Mouse (Mus musculus) stomach, embryonic 15.5 days (tissue): ENCODE results near the gene Ephb1. TPM values are rescaled to one million over a fixed set of nuclear protein-coding genes. Genes with fewer than 3 reads are reported as not detected.
A peak's percentile ranks its signal among the peaks of the same experiment; 100 is the strongest.

Source experiments
- ATAC-seq: fragments of 200-750 bp; cut with Nextera tagmentation; 2 replicates; pipeline ENCODE4 v1.8.0; 2017; ENCODE audit warnings: low read depth, moderate number of reproducible peaks, moderate TSS enrichment; ENCODE audit not compliant: insufficient read depth, low FRiP score
- H3K27ac ChIP-seq: fragments of 300-500 bp; sonication (generic); 2 replicates; pipeline ENCODE4 v1.5.1; 2015; ENCODE audit warnings: mild to moderate bottlenecking, inconsistent platforms
- H3K27me3 ChIP-seq: fragments of 300-500 bp; sonication (generic); replicated peaks from 2 replicates; pipeline ENCODE4 v1.6.1; 2015; ENCODE audit warnings: inconsistent platforms
- H3K36me3 ChIP-seq: fragments of 300-500 bp; sonication (generic); 2 replicates; pipeline ENCODE4 v1.6.1; 2015; ENCODE audit warnings: inconsistent platforms
- H3K4me1 ChIP-seq: fragments of 300-500 bp; sonication (generic); 2 replicates; pipeline ENCODE4 v1.6.1; 2015; ENCODE audit warnings: inconsistent platforms
- H3K4me2 ChIP-seq: fragments of 300-500 bp; sonication (generic); 2 replicates; pipeline ENCODE4 v1.6.1; 2015; ENCODE audit warnings: mild to moderate bottlenecking, inconsistent platforms
- H3K4me3 ChIP-seq: fragments of 300-500 bp; sonication (generic); replicated peaks from 2 replicates; pipeline ENCODE4 v1.5.1; 2015; ENCODE audit warnings: inconsistent platforms
- H3K9ac ChIP-seq: fragments of 300-500 bp; sonication (generic); 2 replicates; pipeline ENCODE4 v1.6.1; 2015; ENCODE audit warnings: inconsistent platforms
- H3K9me3 ChIP-seq: fragments of 300-500 bp; sonication (generic); 2 replicates; pipeline ENCODE4 v1.6.1; 2016; ENCODE audit warnings: inconsistent platforms
- WGBS: fragments of 180-500 bp; shearing (Covaris S2); methylation state at CpG from one replicate; pipeline ENCODE4 v1.1.7; 2015; 5-methylcytosine and 5-hydroxymethylcytosine counted together
- polyA plus RNA-seq: library from polyadenylated mRNA; unstranded; fragments of >200 nt; fragmentation: Nextera tagmentation; extraction: Ambion mirVana; gene quantifications from 2 replicates; pipeline ENCODE4 v1.2.1, GENCODE M21; 2015

The Ephb1 gene
- polyA plus RNA-seq, 1 experiment from 2014 or later, result 5.5 TPM

DNA sequence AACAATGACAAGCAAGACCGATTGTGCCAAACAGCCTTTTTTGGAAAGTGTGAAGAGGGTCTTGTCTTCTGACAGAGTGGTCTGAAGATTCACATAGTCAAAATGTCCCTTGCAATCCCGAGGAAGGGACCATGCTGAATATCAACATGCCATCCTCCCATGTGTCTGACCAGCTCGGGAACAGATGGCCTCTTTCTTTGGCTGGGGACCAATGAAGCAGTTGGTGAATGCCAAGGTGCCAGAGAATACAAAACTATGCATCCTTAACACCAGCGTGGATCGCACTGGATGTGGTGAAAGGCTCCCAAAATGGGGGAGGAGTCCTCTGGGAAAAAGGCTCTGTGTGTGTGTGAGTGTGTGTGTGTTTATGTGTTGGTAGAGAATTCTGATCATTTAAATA lies 56.5 kb downstream of the Ephb1 start:
- H3K27ac ChIP-seq, result no peak overlapping the region
- no peaks in the 10 kb centered on the region for H3K9me3 ChIP-seq
- no peak overlapping the region for H3K4me2 ChIP-seq
- 77% methylated on average over 5 of the region's 5 CpGs for WGBS
- no peaks in the 10 kb centered on the region for H3K27me3 ChIP-seq
- H3K4me1 ChIP-seq, result no peaks in the 10 kb centered on the region
- no peaks in the 10 kb centered on the region for H3K36me3 ChIP-seq
- H3K9ac ChIP-seq, result no peak overlapping the region
- ATAC-seq, result no peak
- no peak overlapping the region for H3K4me3 ChIP-seq

DNA sequence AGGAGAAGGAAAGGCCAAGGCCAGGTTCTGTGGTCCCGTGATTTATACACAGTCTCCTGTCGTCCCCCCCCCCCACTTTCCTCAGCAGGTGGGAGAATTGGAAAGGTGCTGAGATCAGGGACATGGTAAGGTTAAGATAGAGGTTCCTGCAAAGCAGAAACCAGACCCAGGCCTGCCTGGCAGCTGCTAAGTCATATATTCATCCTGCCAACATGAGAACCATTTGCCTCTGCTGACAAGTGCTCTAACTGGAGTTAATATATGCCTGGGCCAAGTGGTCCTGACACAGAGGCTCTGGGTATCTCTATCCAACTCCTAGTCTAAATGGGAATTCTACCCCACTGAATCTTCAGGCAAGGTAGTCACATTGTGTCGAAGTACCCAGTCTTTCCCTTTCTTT lies 57.3 kb downstream of the Ephb1 start:
- Histone ChIP-seq H3K4me1 (no peaks in the 10 kb centered on the region), H3K27ac (no peak overlapping the region), H3K36me3 (no peaks in the 10 kb centered on the region), H3K9ac (no peak overlapping the region), H3K4me2 (no peak overlapping the region), H3K27me3 (no peaks in the 10 kb centered on the region), H3K9me3 (no peaks in the 10 kb centered on the region), H3K4me3 (no peak overlapping the region)
- no peak for ATAC-seq
- 71% methylated on average over 3 of the region's 3 CpGs for WGBS

DNA sequence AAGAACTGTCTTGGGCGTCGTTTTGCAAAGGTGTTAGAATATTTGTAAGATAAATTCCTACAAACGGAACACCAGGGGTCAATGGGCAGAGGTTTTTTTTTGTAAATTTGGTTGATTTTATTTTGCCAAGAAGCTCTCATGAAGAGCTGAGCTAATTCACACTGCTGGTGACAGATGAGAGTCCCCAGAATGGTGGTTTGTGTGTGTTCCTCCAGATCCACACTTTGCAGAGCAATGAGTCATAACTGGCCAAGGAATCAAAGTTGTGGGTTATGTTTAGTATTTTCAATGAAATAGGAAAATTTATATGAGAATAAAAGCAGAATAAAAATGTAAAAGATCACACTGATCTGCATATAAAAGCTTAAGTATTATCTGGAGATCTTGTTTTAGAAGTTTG lies 60.9 kb downstream of the Ephb1 start:
- no peaks in the 10 kb centered on the region for H3K4me1 ChIP-seq

GRCm38 (mm10) chr9:102291230-102291629 lies 63.3 kb downstream of the Ephb1 start:
- 72% methylated on average over 3 of the region's 3 CpGs for WGBS
- ATAC-seq, result no peak
- no peak overlapping the region for H3K9ac ChIP-seq
- no peaks in the 10 kb centered on the region for H3K4me1 ChIP-seq
- H3K9me3 ChIP-seq, result no peaks in the 10 kb centered on the region
- H3K36me3 ChIP-seq, result no peaks in the 10 kb centered on the region
- H3K27ac ChIP-seq, result no peak overlapping the region
- H3K4me2 ChIP-seq, result no peak overlapping the region
- H3K27me3 ChIP-seq, result no peaks in the 10 kb centered on the region
- no peak overlapping the region for H3K4me3 ChIP-seq

More for the DNA sequence above, 60.9 kb downstream of the Ephb1 start:
- Histone ChIP-seq H3K27ac (no peak overlapping the region), H3K9me3 (no peaks in the 10 kb centered on the region), H3K27me3 (no peaks in the 10 kb centered on the region), H3K9ac (no peak overlapping the region), H3K36me3 (no peaks in the 10 kb centered on the region), H3K4me3 (no peak overlapping the region), H3K4me2 (no peak overlapping the region)
- WGBS, result 79% methylated on average over 3 of the region's 3 CpGs
- no peak for ATAC-seq

GRCm38 (mm10) chr9:102288356-102288755 lies 66.1 kb downstream of the Ephb1 start:
- H3K9me3 ChIP-seq, result no peaks in the 10 kb centered on the region
- no peaks in the 10 kb centered on the region for H3K4me1 ChIP-seq
- H3K9ac ChIP-seq, result no peak overlapping the region
- no peak overlapping the region for H3K4me3 ChIP-seq
- WGBS, result 84% methylated on average over 3 of the region's 3 CpGs
- ATAC-seq, result no peak
- H3K4me2 ChIP-seq, result no peak overlapping the region
- no peak overlapping the region for H3K27ac ChIP-seq
- H3K36me3 ChIP-seq, result no peaks in the 10 kb centered on the region
- H3K27me3 ChIP-seq, result no peaks in the 10 kb centered on the region

GRCm38 (mm10) chr9:102275931-102276330 lies 78.6 kb downstream of the Ephb1 start:
- no peak for ATAC-seq
- H3K9ac ChIP-seq, result no peak overlapping the region
- H3K4me1 ChIP-seq, result no peaks in the 10 kb centered on the region
- H3K27ac ChIP-seq, result no peak overlapping the region
- no peaks in the 10 kb centered on the region for H3K9me3 ChIP-seq
- no peaks in the 10 kb centered on the region for H3K27me3 ChIP-seq
- H3K4me3 ChIP-seq, result no peak overlapping the region
- 72% methylated on average over 3 of the region's 3 CpGs for WGBS
- H3K4me2 ChIP-seq, result no peak overlapping the region
- H3K36me3 ChIP-seq, result no peaks in the 10 kb centered on the region

DNA sequence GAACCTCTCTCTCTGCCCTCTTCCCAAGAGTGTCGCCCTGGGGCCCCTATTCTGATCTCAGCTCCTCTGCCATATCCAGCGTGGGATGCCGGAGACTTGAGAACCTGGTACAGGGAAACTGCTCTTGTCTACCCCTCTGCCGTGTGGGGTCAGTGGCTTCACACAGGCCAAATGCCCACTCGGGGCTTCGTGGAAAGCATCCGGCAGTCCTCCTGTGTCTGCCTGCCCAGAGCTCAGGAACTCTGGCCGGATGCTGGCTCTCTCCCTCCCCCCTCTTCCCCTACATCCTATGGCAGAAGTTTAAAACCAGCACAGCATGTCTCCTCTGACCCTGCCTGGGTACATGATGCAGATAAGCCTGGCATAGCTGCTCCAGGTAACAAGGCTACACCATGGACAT lies 80.5 kb downstream of the Ephb1 start:
- H3K27me3 ChIP-seq, result no peaks in the 10 kb centered on the region; the same call in 1 of the 2 replicates
- ATAC-seq, result no peak
- H3K4me2 ChIP-seq, result no peak overlapping the region
- H3K9me3 ChIP-seq, result no peaks in the 10 kb centered on the region
- no peak overlapping the region for H3K9ac ChIP-seq
- no peaks in the 10 kb centered on the region for H3K36me3 ChIP-seq
- H3K4me1 ChIP-seq, result no peaks in the 10 kb centered on the region
- no peak overlapping the region for H3K4me3 ChIP-seq
- WGBS, result 57% methylated on average over 8 of the region's 8 CpGs
- no peak overlapping the region for H3K27ac ChIP-seq

- Histone ChIP-seq H3K9me3 (no peaks in the 10 kb centered on the region), H3K36me3 (no peaks in the 10 kb centered on the region), H3K4me3 (no peak overlapping the region), H3K9ac (no peak overlapping the region), H3K4me2 (no peak overlapping the region), H3K27me3 (no peaks in the 10 kb centered on the region; the same call in 1 of the 2 replicates), H3K4me1 (no peaks in the 10 kb centered on the region), H3K27ac (no peak overlapping the region)
- no peak for ATAC-seq
- WGBS, result 66% methylated on average over 6 of the region's 6 CpGs
Measured at GRCm38 (mm10) chr9:102273469-102273808, 81.1 kb downstream of the Ephb1 start.

DNA sequence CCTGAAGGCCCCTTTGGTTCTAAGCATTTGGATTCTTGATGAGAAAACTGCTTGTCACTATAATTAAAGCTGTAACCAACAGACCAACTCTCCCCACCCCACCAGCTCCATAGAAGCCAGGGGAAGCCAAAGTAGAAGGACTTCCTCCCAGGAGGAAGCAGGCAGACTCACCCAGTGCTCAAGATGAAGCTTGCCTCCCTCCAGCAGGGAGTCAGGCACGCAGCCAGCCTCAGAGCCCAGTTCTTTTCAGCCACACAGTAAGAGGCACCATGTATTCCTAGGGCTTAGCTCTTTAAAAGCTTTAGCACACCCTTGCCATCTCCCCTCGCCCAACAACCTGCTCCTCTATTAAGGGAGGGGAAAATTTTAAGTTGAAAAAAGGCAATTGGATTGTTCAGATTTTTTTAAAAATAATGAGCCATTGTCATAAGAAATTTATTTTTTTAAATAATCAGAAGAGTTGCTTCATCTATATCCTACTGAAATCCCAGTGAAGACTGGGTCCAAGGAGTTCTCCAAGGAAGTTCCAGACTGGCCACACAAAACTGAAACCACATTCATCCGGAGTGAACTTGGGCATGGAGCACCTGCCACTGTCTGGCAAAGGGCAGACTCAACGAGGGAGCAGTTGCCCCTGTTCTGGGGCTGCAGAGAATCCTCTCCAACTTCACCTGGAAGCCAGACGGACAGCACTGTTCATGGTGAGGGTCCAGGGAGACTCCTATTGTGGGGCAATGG lies 81.6 kb downstream of the Ephb1 start:
- Histone ChIP-seq H3K36me3 (no peaks in the 10 kb centered on the region), H3K4me2 (no peak overlapping the region), H3K4me1 (no peaks in the 10 kb centered on the region), H3K4me3 (no peak overlapping the region), H3K27me3 (no peaks in the 10 kb centered on the region; the same call in 1 of the 2 replicates), H3K9me3 (no peaks in the 10 kb centered on the region), H3K27ac (no peak overlapping the region), H3K9ac (no peak overlapping the region)
- WGBS, result 63% methylated on average over 5 of the region's 5 CpGs
- no peak for ATAC-seq

DNA sequence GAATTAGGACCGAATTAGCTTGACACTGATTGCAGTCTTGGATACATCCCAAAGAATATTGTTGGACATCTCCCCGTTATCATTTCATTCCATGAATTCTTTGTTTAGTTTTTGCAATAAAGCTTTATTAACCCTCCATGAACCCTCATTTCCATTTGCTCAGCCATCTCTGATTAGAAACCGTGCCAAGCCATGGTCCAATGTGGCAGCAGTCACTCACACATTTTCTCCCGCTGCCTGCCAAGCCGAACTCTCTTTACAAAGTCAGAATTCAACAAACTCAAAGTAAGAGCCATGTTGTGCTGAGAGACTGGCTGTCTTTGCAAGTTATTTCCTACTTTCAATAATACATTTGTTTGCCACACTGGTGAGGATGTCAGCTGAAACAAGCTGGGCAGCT lies 84.0 kb downstream of the Ephb1 start:
- Histone ChIP-seq H3K36me3 (no peaks in the 10 kb centered on the region), H3K9me3 (no peaks in the 10 kb centered on the region), H3K4me3 (no peak overlapping the region), H3K4me2 (no peak overlapping the region), H3K9ac (no peak overlapping the region), H3K27me3 (no peaks in the 10 kb centered on the region; the same call in 1 of the 2 replicates), H3K4me1 (no peaks in the 10 kb centered on the region), H3K27ac (no peak overlapping the region)
- 65% methylated on average over 5 of the region's 5 CpGs for WGBS
- ATAC-seq, result no peak

- Histone ChIP-seq H3K4me2 (peak overlapping the region; percentile 56), H3K9ac (0 out of 2 replicates have a peak overlapping the region, but pooled peaks have one; percentile 5), H3K4me3 (peak overlapping the region; percentile 30), H3K9me3 (no peaks in the 10 kb centered on the region), H3K4me1 (no peaks in the 10 kb centered on the region), H3K27me3 (no peaks in the 10 kb centered on the region; the same call in 1 of the 2 replicates), H3K36me3 (no peaks in the 10 kb centered on the region), H3K27ac (no peak overlapping the region)
- no peak; the same call in 1 of the 2 replicates for ATAC-seq
- WGBS, result 2% methylated on average over 18 of the region's 18 CpGs
Measured at GRCm38 (mm10) chr9:102267311-102268027, 87.0 kb downstream of the Ephb1 start.

DNA sequence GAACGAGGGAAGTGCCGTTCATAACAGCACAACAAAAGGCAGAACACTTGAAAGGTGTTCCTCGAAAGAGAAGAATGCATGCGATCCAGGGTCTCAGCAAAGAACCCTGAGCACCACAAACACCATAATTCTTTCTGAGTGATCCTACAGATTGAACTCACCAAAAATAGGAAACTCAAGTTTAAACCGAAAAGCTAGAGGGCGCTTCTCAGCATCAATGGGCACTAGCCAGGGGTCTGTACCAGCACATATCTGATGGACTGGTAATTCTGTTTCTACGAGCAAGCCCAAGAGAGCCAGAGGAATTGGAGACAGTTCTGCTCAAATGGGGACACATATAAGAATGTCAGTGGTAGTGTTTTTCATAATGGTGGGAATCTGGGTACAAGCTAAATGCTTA lies 90.7 kb downstream of the Ephb1 start:
- Histone ChIP-seq H3K36me3 (no peaks in the 10 kb centered on the region), H3K9ac (no peak overlapping the region), H3K4me2 (no peak overlapping the region), H3K9me3 (no peaks in the 10 kb centered on the region), H3K4me3 (no peak overlapping the region), H3K27me3 (no peaks in the 10 kb centered on the region), H3K27ac (no peak overlapping the region), H3K4me1 (no peaks in the 10 kb centered on the region)
- WGBS, result 51% methylated on average over 7 of the region's 7 CpGs
- no peak for ATAC-seq
